Mouse (Mus musculus) ES-E14 (cell line): ENCODE measurements at regions not wholly inside any gene's neighbourhood (a gene's known extent, or its start where the extent isn't known, plus 50 kb on each side); places are given as distances from the start of the nearest gene placed in this dataset.

Experiments used
- DNase-seq: peaks from one replicate; pipeline ENCODE4 v3.0.0-alpha.2; 2013; ENCODE audit warnings: low read depth, low spot score
- H3K27ac ChIP-seq: 2 replicates; pipeline ENCODE4 v1.5.1; 2012; ENCODE audit warnings: low read depth, mild to moderate bottlenecking, low read length, moderate library complexity, mixed read lengths; ENCODE audit not compliant: poor library complexity, insufficient read depth, severe bottlenecking
- H3K36me3 ChIP-seq: 2 replicates; pipeline ENCODE4 v1.6.1; 2012; ENCODE audit warnings: mild to moderate bottlenecking, low read length, moderate library complexity, mixed read lengths; ENCODE audit not compliant: control insufficient read depth, poor library complexity, insufficient read depth, severe bottlenecking
- H3K4me1 ChIP-seq, 2 experiments: fragments of 150-350 bp in 1 of 2; sonication (generic) in 1 of 2; 2 replicates each; pipeline ENCODE4 v1.6.1; 2012; ENCODE audit warnings: low read length in 2 of 2, mild to moderate bottlenecking in 1 of 2, mixed read lengths in 1 of 2; ENCODE audit not compliant: control insufficient read depth in 2 of 2, insufficient read depth in 2 of 2, poor library complexity in 1 of 2
- H3K4me3 ChIP-seq, 2 experiments: fragments of 150-350 bp in 1 of 2; sonication (generic) in 1 of 2; 2 replicates each; pipeline ENCODE4 v1.5.1; 2012; ENCODE audit warnings: low read length in 2 of 2, low read depth in 1 of 2, mild to moderate bottlenecking in 1 of 2, mixed read lengths in 1 of 2; ENCODE audit not compliant: insufficient read depth in 1 of 2, poor library complexity in 1 of 2, severe bottlenecking in 1 of 2
- H3K9ac ChIP-seq: 2 replicates; pipeline ENCODE4 v1.6.1; 2012; ENCODE audit warnings: low read depth, mild to moderate bottlenecking, low read length, mixed read lengths; ENCODE audit not compliant: poor library complexity, insufficient read depth, severe bottlenecking
- H3K9me3 ChIP-seq: fragments of 150-350 bp; sonication (generic); 2 replicates; pipeline ENCODE4 v1.6.1; 2012; ENCODE audit warnings: low read depth, mild to moderate bottlenecking, low read length; ENCODE audit not compliant: control insufficient read depth, insufficient read depth
- CHD2 ChIP-seq: IDR thresholded peaks from 2 replicates; pipeline ENCODE4 v1.6.1; 2014; ENCODE audit warnings: mild to moderate bottlenecking, low read depth, low read length, inconsistent platforms
- HCFC1 ChIP-seq: IDR thresholded peaks from 2 replicates; pipeline ENCODE4 v1.6.1; 2012; ENCODE audit warnings: low read length, inconsistent platforms, borderline replicate concordance; ENCODE audit not compliant: insufficient read depth
- MAFK ChIP-seq: IDR thresholded peaks from 2 replicates; pipeline ENCODE4 v1.6.1; 2014; ENCODE audit warnings: mild to moderate bottlenecking, low read depth, low read length, inconsistent platforms; ENCODE audit not compliant: insufficient read depth
- ZC3H11A ChIP-seq: IDR thresholded peaks from 2 replicates; pipeline ENCODE4 v1.6.1; 2012; ENCODE audit warnings: low read depth, mild to moderate bottlenecking, inconsistent platforms, low read length, borderline replicate concordance
- ZNF384 ChIP-seq: IDR thresholded peaks from 2 replicates; pipeline ENCODE4 v1.6.1; 2012; ENCODE audit warnings: low read depth, low read length, inconsistent platforms
- in situ Hi-C, 2 experiments: fragments of 600-800 bp; cut with MboI; formaldehyde crosslinking; loops; one replicate each; pipeline ENCODE4 v1.15.1; 2025; ENCODE audit warnings: low sequenced_read_pairs in 2 of 2, inconsistent platforms in 1 of 2; ENCODE audit not compliant: unreplicated experiment in 2 of 2

DNA sequence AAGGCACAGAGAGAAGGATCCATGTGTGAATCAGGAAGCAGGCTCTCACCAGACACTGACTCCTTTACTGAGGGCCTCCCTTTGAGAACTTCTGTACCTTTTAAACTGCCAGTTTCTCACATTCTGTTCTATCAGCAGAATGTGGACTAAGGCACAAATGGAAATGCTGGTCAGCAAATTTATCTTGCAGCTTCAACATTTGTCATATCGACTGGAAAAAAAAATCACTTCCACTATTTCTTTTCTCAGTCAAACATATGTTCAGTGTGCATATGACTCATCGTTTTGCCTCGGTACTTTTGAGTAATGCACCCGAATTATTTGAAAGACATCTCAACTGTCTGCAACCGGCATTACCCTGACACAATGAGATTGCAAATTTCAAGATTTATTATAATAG is 101.4 kb upstream of the Sphkap start:
- H3K9me3 ChIP-seq, result no peaks in the 10 kb centered on the region
- no peak overlapping the region for H3K4me3 ChIP-seq
- no peak for DNase-seq
- no peaks in the 10 kb centered on the region for H3K36me3 ChIP-seq
- no peak overlapping the region for H3K9ac ChIP-seq
- in situ Hi-C loops, result no loop called here
- H3K27ac ChIP-seq, result no peak overlapping the region
- TF ChIP-seq MAFK, result no peak
- TF ChIP-seq CHD2, result no peak
- no peak for TF ChIP-seq HCFC1
- TF ChIP-seq ZC3H11A, result no peak
- TF ChIP-seq ZNF384, result no peak
- no peaks in the 10 kb centered on the region for H3K4me1 ChIP-seq

DNA sequence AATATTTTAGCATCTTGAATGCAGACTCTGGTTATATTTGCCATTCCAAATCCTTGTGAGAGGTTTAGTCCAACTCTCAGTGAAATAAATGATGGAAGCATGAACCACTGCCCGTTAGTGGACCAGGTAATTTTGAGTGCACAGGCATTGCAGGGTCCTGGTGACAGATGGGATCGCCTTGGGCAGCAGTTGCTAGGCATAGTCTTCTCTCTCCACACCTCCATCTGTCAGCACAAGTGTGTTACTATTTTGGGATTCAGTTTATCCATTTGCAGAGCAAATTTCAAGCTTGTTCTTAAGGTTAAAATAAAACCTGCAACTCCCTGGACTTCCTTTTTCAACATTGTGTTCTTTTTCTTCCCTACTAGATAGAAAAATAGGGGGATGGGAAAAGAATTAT is 97.4 kb upstream of the Sphkap start:
- DNase-seq, result no peak
- Histone ChIP-seq H3K27ac (no peak overlapping the region), H3K9me3 (no peaks in the 10 kb centered on the region), H3K4me3 (no peak overlapping the region), H3K9ac (no peak overlapping the region), H3K36me3 (no peaks in the 10 kb centered on the region), H3K4me1 (no peaks in the 10 kb centered on the region)
- TF ChIP-seq CHD2, result no peak
- TF ChIP-seq HCFC1, result no peak
- no peak for TF ChIP-seq ZNF384
- no peak for TF ChIP-seq MAFK
- no peak for TF ChIP-seq ZC3H11A
- in situ Hi-C loops, result no loop called here

DNA sequence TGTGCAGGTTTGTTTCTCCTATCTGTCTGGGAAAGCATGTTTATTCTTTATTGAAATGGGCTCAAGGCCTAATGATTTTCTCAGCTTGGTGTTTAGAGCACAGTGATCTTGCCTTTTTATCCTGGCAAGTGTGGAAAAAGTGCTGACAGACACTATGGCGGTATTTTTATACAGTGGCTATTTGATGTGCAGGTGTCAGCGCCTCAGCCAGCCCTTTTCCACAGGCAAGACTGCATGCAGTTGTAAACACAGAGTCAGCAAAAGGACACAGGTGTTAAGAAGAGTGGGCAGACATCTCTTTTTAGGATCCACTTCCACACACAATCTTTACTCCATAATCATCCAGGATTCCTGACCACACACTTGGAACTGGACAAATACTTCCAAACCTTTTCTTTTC is 88.9 kb upstream of the Sphkap start:
- Histone ChIP-seq H3K9me3 (no peaks in the 10 kb centered on the region), H3K9ac (no peak overlapping the region), H3K4me3 (no peak overlapping the region), H3K36me3 (no peaks in the 10 kb centered on the region), H3K27ac (no peak overlapping the region), H3K4me1 (no peaks in the 10 kb centered on the region)
- TF ChIP-seq HCFC1 (no peak), ZC3H11A (no peak)
- DNase-seq, result no peak
- in situ Hi-C loops, result no loop called here

DNA sequence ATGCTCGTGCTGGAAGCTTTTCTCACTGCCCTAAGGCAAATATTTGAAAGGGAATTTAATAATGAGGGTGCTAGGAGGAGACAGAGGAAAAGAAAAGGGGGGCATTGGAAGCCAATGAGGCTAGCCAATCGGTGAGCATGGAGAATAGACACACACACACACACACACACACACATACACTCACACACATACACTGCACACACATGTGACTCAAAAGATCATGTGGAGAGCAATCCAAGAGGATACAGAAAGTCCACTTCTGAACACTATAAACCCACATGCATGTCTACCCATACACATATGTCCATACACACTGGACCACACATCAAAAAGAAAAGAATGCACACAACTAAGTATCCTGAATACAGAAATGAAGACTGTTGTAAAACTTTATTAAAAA is 88.4 kb upstream of the Sphkap start:
- H3K9ac ChIP-seq, result no peak overlapping the region
- TF ChIP-seq ZC3H11A (no peak), MAFK (no peak), CHD2 (no peak), ZNF384 (no peak), HCFC1 (no peak)
- in situ Hi-C loops, result no loop called here

DNA sequence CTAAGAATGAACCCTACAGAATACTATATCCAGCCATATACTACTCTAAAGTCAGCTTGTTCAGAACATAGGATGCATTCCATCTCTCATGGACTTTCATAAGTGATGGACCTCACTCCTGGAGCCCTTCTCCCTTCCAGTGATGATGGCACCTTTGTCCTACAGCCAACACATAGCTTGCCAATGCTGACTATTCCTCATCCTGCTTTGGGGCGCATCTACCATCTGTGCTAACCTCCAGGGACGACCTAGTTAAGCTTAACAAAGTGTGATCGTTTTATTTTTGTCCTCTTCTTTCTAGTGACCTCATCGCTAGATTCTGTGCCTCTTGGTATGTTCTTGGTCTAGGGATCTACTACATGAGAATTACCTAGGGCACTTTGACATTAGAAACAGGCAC is 87.0 kb upstream of the Sphkap start:
- in situ Hi-C loops, result no loop called here
- no peak for TF ChIP-seq CHD2
- no peaks in the 10 kb centered on the region for H3K36me3 ChIP-seq
- DNase-seq, result no peak
- H3K4me3 ChIP-seq, result no peak overlapping the region
- H3K27ac ChIP-seq, result no peak overlapping the region
- H3K9ac ChIP-seq, result no peak overlapping the region
- H3K9me3 ChIP-seq, result no peaks in the 10 kb centered on the region
- H3K4me1 ChIP-seq, result no peaks in the 10 kb centered on the region

More for the DNA sequence above, 88.4 kb upstream of the Sphkap start:
- no peak overlapping the region for H3K27ac ChIP-seq
- no peaks in the 10 kb centered on the region for H3K4me1 ChIP-seq
- H3K36me3 ChIP-seq, result no peaks in the 10 kb centered on the region
- no peak for DNase-seq
- no peak overlapping the region for H3K4me3 ChIP-seq
- H3K9me3 ChIP-seq, result no peaks in the 10 kb centered on the region
